Mouse (Mus musculus): ENCODE data around the gene Spink4. TPM values are rescaled to one million over a fixed set of nuclear protein-coding genes. Genes with fewer than 3 reads are reported as not detected.
"Not testable (repeated sequence)": the region's sequence is repeated elsewhere in the genome, so short reads cannot be mapped to it uniquely, and the experiment has no call there.

Gene Spink4
- total RNA-seq, 1 experiment from 2014 or later, result 2.8 TPM

- no peak for DNase-seq
These were observed 13.6 kb upstream of the Spink4 start for GRCm38 (mm10) chr4:40906298-40906697.

- DNase-seq, result peak; percentile 79
These were observed 11.4 kb upstream of the Spink4 start for GRCm38 (mm10) chr4:40908261-40908969.

- no peak for DNase-seq
These were observed 5.5 kb upstream of the Spink4 start for GRCm38 (mm10) chr4:40914287-40914867.

GRCm38 (mm10) chr4:40915947-40916346, 3.9 kb upstream of the Spink4 start:
- DNase-seq, result no peak

- no peak for DNase-seq
These were observed 3.2 kb upstream of the Spink4 start for GRCm38 (mm10) chr4:40916592-40917155.

GRCm38 (mm10) chr4:40920576-40920975, 724 bp downstream of the Spink4 start:
- DNase-seq, result no peak

- no peak for DNase-seq
These were observed 1.4 kb downstream of the Spink4 start for GRCm38 (mm10) chr4:40921288-40921687.

GRCm38 (mm10) chr4:40923087-40923651, 3.3 kb downstream of the Spink4 start:
- DNase-seq, result peak; percentile 55

GRCm38 (mm10) chr4:40925568-40925967, 5.7 kb downstream of the Spink4 start:
- no peak for DNase-seq

GRCm38 (mm10) chr4:40929046-40929445, 9.2 kb downstream of the Spink4 start:
- DNase-seq, result no peak

GRCm38 (mm10) chr4:40933694-40934093, 13.8 kb downstream of the Spink4 start:
- DNase-seq, result no peak

GRCm38 (mm10) chr4:40934369-40934768, 14.5 kb downstream of the Spink4 start:
- not testable (repeated sequence) for DNase-seq

- peak; percentile 77 for DNase-seq
These were observed 16.5 kb downstream of the Spink4 start for GRCm38 (mm10) chr4:40936175-40936839.

GRCm38 (mm10) chr4:40938793-40939192, 18.9 kb downstream of the Spink4 start:
- no peak for DNase-seq

- no peak for DNase-seq
These were observed 23.8 kb downstream of the Spink4 start for GRCm38 (mm10) chr4:40943651-40944050.

- peak; percentile 27 for DNase-seq
These were observed 26.8 kb downstream of the Spink4 start for GRCm38 (mm10) chr4:40946516-40947121.

GRCm38 (mm10) chr4:40947565-40948159, 27.8 kb downstream of the Spink4 start:
- DNase-seq, result no peak

GRCm38 (mm10) chr4:40948160-40948708, 28.4 kb downstream of the Spink4 start, which contains the start of the genes Bag1 and Chmp5:
Bag1 (minus strand) TSS chr4:40948294.
Chmp5 (plus strand) TSS chr4:40948407.
- DNase-seq, result peak; percentile 100

- DNase-seq, result peak; percentile 42
These were observed 33.7 kb downstream of the Spink4 start for GRCm38 (mm10) chr4:40953521-40953920.

- DNase-seq, result no peak
These were observed 36.1 kb downstream of the Spink4 start for GRCm38 (mm10) chr4:40955942-40956341.

- DNase-seq, result no peak
These were observed 43.7 kb downstream of the Spink4 start for GRCm38 (mm10) chr4:40963536-40963935.
